Mouse (Mus musculus): ENCODE results near the gene Gnpat. TPM values are rescaled to one million over a fixed set of nuclear protein-coding genes. Genes with fewer than 3 reads are reported as not detected.

Gnpat gene
- total RNA-seq, 4 experiments from 2014 or later: 55.0 to 63.7 (median 58.4) TPM

DNA sequence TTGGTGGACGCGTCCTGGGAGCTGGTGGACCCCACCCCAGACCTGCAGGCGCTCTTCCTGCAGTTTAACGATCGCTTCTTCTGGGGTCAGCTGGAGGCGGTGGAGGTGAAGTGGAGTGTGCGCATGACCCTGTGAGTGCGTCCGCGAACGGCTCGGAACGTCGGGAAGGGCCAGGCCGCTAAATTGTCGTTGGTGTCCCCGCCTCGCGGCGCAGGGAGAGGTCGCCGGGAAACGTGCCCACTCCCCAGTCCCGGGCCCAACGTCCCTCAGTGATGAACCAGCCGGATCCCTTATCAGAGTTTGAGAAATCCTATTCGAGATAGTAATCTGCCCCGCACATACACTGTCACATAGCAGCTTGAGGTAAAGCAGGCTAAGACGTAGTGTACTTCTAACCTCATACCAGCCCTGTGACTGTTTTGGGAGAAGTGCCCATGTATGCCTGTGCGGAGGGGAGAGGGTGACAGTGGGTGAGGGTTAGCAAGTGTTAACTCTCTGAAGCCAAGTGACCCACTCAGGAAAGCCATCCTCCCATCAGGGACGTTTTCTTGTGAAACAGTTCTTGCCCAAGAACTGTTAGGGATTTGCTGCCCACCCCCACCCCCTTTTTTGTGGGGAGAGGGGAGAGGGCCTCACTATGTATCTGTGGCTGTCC is 35.5 kb downstream of the Gnpat start:
- no peak for DNase-seq (ENCODE audit: low spot score in 2 of 2)

- DNase-seq (ENCODE audit: low spot score in 2 of 2): no peak
Observed at GRCm38 (mm10) chr8:124903198-124903597, 40.4 kb downstream of the Gnpat start.

GRCm38 (mm10) chr8:124905482-124905881 is 42.6 kb downstream of the Gnpat start:
- DNase-seq (ENCODE audit: low spot score in 2 of 2): no peak

DNA sequence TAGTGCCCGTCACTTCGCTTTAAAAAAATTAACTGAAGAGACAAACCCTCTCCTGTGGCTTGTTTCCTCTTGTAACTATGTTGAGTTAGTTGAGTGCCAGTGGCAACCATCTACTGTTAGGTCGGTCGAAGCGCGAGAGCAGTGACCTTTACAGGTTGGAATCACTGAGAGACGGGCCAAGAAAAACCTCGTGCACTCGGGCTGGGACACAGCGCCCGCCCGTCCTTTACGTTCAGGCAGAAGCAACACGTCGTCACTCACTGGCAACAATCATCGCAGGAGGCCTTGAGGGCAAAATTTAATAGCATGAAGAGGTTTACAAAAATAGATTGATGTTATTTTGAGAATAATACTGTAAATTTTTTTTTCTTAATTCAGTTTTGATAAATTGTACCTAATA is 47.1 kb downstream of the Gnpat start:
- DNase-seq (ENCODE audit: low spot score in 2 of 2): no peak

- DNase-seq (ENCODE audit: low spot score in 2 of 2): no peak
Observed at GRCm38 (mm10) chr8:124910349-124910748, 47.5 kb downstream of the Gnpat start.

GRCm38 (mm10) chr8:124911938-124912872 is 49.4 kb downstream of the Gnpat start:
- no peak for DNase-seq (ENCODE audit: low spot score in 2 of 2)

DNA sequence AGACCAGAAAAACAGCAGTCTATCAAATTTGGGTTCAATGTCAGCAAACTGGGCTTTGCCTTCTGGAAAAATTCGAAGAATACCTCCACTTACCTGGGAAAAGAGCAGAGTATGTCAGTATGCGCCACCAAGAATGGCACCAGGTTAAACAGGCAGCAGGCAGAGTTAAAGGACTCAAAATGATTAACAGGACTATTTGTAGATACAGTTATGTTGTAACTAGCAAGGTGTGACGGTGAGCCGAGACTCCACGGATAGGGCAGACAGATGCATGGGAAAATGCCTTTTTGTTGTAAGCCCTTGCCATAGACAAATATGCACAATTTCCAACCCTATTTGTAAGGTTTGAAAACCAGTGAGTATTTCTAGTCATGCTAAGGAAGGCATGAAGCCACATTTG is 51.2 kb downstream of the Gnpat start:
- DNase-seq (ENCODE audit: low spot score in 2 of 2): no peak

GRCm38 (mm10) chr8:124917741-124918484 is 55.1 kb downstream of the Gnpat start:
- no peak for DNase-seq (ENCODE audit: low spot score in 2 of 2)

DNA sequence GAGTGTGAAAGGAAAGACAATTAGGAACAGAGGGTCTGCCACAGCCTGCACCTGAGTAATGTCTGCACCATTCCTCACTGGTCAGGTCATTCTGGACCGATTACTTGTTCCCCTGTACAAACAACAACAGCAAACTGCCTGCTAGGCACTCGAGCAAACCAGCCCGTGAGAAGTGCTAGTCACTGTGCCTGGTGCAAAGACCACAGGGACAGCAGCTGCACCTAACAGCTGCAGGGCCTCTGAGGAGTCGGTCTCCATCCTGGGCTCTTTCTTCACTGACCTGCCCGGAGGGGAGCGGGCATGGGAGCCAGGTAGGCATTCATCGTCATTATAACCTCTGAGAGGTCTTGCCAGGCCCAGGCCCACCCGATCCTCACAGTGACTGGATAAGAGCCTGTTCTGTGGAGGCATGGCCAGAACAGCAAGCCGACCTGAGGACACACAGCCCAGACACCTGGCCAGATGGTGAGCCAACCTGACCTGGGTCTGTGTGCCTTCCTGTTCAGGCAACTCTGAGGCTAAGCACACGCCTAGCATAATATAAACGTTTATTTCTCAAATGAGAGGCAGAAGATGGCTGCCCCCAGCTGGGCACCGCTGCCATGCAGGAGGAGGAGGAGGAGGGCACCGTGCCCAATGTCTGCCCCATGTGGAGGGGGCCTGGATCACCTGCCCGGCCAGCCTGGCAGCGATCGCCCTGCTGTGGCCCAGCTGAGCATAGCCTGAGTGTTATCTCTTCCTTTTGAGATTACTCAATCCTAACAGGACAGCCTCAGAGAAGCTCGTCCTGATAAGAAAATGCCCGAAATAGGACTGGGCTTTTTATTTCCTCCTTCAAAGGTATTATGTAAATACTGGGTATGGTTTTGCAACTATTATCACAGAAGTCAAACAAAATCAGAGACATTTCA is 58.8 kb downstream of the Gnpat start:
- no peak for DNase-seq (ENCODE audit: low spot score in 2 of 2)

- no peak for DNase-seq (ENCODE audit: low spot score in 2 of 2)
Observed at GRCm38 (mm10) chr8:124922490-124923089, 59.8 kb downstream of the Gnpat start.

DNA sequence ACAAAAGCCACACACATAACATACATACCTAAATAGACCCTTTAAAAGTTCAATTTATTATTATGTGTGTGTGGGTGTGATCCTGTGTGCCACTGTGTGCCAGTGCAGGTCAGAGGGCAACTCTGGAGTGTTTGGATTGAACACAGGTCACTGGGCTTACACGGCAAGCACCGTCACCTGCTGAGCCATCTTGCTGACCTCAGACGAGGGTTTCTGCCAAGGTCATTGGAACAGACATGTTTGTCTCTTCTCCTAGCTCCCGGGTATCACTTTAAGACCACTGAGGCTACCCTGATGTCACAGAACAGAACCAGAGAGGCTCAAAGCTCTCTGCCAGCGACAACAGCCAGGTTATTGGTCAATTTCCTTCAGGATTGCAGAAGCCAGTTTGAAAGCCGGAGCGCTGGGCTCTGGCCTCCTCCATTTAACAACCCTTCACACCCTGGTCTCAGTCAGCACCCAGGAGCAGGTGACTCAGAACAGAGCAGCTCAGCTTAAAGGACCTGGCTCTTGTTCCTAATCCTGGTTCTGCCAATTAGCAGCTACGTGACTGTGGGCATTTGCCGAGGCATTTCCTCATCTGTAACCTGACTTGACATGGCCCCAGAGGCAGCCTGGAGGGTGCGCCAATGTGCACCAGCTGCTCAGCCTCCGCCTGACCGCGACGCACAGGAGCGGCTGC is 61.3 kb downstream of the Gnpat start:
- no peak for DNase-seq (ENCODE audit: low spot score in 2 of 2)

DNA sequence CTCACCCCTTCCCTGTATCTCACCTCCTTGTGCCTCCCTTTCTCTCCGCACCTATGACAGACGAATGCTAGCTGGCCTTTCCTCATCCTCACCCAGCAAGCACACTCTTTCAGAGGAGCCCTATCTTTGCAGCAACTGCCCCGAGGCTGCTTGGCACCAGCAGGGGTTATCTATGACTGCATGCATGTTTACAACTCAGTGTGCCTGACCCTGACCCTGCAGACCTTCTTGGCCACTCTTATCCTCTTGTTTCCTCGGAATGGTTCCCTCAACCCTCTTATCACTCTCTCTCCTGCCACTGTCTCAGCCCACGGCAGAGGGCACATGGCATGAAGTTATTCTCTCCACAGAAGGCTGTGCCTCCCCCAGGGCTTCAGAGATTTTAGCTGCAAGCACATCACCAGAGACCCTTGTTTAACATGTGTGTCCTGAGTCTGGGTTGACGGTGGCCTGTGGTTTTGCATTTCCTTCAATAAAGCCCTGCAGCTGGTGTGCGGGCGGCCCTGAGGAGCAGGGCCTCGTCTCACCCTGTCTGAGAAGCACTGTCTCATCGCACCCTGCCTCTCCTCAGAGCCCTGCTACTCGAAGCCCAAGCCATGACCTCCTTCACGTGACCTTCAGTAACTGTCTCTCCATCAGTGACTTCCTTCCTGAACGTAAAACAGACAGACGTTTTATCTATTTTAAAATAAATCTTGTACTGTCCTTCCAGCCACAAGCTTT is 62.9 kb downstream of the Gnpat start:
- no peak for DNase-seq (ENCODE audit: low spot score in 2 of 2)

DNA sequence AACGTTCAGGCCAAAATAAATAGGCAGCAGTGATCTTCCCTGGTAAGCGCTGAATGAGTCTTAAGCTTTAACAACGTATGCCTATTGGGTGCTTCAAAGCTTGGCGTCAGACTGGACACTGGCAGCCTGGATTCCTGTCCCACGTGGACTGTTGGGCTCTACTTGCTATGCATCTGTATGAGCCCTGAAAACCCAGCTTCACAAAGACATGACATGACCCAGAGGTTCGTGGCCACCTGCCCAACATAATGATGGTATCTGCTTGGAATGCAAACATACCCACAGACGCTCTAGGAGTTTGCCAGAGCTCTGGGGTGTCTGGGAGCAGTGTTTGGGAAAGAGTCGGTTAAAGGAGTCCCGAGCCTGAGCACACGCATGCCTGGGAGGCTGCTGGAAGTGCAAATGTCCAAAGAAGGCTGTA is 63.5 kb downstream of the Gnpat start:
- DNase-seq (ENCODE audit: low spot score in 2 of 2): no peak

DNA sequence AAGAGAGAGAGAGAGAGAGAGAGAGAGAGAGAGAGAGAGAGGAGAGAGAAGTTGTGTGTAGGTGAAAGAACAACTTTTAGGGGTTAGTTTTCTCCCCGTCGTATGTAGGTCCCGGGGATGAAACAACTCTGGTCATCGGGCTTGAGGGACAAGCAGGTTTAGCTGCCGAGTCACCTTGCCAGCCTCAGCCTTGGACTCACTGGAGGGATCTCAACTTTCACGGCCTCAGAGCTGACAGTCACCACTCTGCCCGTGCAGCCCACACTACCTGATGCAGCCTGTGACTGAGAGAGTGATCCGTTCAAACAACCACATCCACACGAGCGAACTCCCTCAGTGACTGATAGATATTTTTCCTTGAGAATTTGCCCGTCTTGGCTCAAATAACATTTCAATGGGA is 66.2 kb downstream of the Gnpat start:
- no peak for DNase-seq (ENCODE audit: low spot score in 2 of 2)

DNA sequence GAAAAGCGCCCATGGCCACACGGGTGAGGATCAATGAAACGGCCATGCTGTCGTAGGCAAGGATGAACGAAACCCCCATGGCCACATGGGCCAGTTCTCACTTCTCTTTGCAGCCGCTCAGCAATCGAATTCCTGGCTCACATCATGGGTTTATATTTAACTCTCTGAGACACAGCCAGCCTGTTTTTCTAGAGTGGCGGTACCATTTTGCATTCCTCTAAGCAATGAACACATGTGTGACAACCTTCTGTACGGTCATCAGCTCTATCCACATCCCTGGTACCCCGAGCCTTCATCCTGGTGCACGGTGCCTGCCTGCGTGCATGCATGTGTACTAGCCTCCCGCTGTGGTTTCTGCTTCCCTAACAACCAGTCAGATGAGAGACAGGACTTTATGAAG is 67.3 kb downstream of the Gnpat start:
- no peak for DNase-seq (ENCODE audit: low spot score in 2 of 2)

DNA sequence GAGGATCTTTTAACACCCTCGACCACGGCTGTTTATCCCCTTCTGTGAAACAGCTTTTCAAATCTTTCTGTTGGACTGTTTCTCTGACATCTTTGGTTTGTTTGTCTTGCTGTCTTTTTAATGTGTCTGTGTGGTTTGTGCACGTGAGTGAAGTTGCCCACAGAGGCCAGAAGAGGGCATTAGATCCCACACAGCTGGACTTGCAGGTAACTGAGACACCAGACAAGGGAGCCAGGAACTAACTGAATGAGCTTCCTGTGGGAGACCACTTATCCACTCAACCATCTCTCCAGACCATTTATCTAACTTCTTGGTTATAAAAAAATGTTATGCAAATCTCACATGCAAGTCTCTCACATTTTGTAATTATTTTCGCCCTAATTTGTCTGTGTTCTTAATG is 67.8 kb downstream of the Gnpat start:
- DNase-seq (ENCODE audit: low spot score in 2 of 2): no peak

DNA sequence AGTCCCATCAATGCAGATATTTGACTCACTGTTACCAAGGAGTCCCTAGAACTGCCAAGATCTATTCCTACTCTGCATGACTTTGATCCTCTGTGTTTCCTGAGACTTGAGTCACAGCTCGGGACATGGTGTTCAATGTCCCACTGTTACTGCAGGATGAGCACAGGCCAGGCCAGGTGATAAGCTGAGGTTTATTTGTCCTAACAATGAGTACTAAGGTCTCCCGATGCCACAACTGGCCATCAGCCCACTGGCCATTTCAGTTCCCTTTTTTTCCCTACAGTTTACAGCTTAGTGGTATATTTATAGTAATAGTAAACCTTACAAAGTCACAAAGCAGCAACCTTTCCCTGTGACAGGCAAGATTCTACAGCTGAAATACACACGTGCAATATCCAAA is 69.6 kb downstream of the Gnpat start:
- DNase-seq (ENCODE audit: low spot score in 2 of 2): no peak

GRCm38 (mm10) chr8:124935116-124935515 is 72.3 kb downstream of the Gnpat start:
- DNase-seq (ENCODE audit: low spot score in 2 of 2): no peak

GRCm38 (mm10) chr8:124936699-124937098 is 73.9 kb downstream of the Gnpat start:
- no peak for DNase-seq (ENCODE audit: low spot score in 2 of 2)
